Mouse (Mus musculus) C2C12 (cell line): ENCODE data around the gene Olfr543.

ENCODE experiments used
- CEBPB ChIP-seq: IDR thresholded peaks from one replicate; pipeline ENCODE4 v1.6.1; 2011; ENCODE audit warnings: low read depth, mild to moderate bottlenecking, control low read depth, moderate library complexity
- CTCF ChIP-seq: IDR thresholded peaks from one replicate; pipeline ENCODE4 v1.5.1; 2011; ENCODE audit not compliant: control insufficient read depth, insufficient read depth, insufficient read length
- MAX ChIP-seq: IDR thresholded peaks from one replicate; pipeline ENCODE4 v1.6.1; 2011; ENCODE audit warnings: mild to moderate bottlenecking, control low read depth
- MYOD1 ChIP-seq: IDR thresholded peaks from one replicate; pipeline ENCODE4 v1.6.1; 2011; ENCODE audit warnings: low read depth; ENCODE audit not compliant: control insufficient read depth, insufficient read length
- MYOG ChIP-seq: IDR thresholded peaks from one replicate; pipeline ENCODE4 v1.6.1; 2011; ENCODE audit not compliant: control insufficient read depth, insufficient read length; ENCODE audit errors: extremely low read depth
- USF1 ChIP-seq: IDR thresholded peaks from one replicate; pipeline ENCODE4 v1.6.1; 2011; ENCODE audit warnings: low read depth, mild to moderate bottlenecking, control low read depth, moderate library complexity

GRCm38 (mm10) chr7:102529052-102529451 lies 47.6 kb upstream of the Olfr543 start:
- TF ChIP-seq CTCF (no peak), MAX (no peak), USF1 (no peak), CEBPB (no peak), MYOG (no peak), MYOD1 (no peak)
